14 mouse cellular contexts compared by ENCODE assay signal in the genomic region with DNA sequence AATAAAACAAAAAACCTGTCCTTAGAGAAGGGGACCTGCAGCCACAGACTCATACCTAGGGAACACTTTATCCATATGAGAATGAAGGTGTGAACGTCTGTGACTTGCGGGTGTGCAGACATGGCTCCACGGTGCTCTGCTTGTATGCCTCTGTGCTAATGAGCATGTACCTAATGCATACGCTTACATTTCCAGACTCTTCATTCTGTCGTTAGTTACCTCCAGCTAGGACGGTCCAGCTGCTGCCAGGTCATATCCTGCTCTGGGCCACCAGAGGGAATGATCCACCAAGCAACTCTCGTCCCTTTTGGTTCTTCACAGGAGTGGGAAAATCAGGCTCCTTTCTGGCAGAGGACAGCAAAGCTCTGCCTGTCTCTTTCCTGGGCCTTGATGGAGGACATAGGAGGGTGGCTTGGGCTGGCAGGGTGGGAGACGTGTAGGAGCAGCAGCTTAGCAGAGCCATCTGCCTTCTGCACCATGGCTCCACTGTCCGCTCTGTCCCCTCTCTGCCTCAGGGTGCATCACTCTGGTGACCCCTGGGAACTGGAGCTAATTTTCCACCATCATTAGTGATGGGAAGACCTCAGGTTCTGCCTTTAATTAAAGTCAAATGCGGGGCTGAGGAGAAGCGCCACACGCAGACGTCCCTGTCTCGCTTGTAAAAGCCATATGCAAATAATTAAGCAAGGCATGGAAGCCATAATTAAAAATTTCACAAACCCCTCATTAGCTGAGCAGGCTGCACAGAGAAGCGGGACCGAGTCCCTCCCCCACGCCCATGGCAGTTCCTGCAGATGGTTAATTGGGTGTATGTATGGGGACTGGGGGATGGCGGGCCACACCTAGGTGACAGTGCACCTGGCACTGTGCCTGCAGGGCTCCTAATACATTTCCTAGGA. TPM values are rescaled to one million over a fixed set of nuclear protein-coding genes. Genes with fewer than 3 reads are reported as not detected.
DNase-seq lines count a peak whose midpoint lies in the region; ATAC-seq lines count a peak whose summit lies in the region.
"Had no signal": no experiment of that assay in that cellular context is flagged by ENCODE, and none has a peak within 500 bp of the region (broad histone marks: within the 10 kb centered on the region; RNA-seq: fewer than 3 reads in every experiment).

No protein-coding gene starts in this region.

- no peaks in the 10 kb centered on the region for H3K9me3 ChIP-seq in embryonic facial prominence, embryonic 15.5 days (replicated peaks)
- no peaks in the 10 kb centered on the region for H3K9me3 ChIP-seq in limb, embryonic 13.5 days
- no peaks in the 10 kb centered on the region for H3K9me3 ChIP-seq in neural tube, embryonic 14.5 days (ENCODE audit: control insufficient read depth, low read length)

- intact Hi-C loops in heart, postnatal 36 days (cut with DNase I), result no loop called here

- peaks cover 14% of the 10 kb centered on the region for H3K4me1 ChIP-seq in embryonic facial prominence, embryonic 15.5 days
- peaks cover 18% of the 10 kb centered on the region for H3K4me1 ChIP-seq in limb, embryonic 13.5 days
- H3K4me1 ChIP-seq in neural tube, embryonic 14.5 days (ENCODE audit: control insufficient read depth, insufficient read depth, low read length), result peaks cover 15% of the 10 kb centered on the region; the same call in 1 of the 2 replicates

- peak; percentile 50; the same call in 1 of the 2 replicates for ATAC-seq in embryonic facial prominence, embryonic 15.5 days (ENCODE audit: insufficient number of reproducible peaks, low FRiP score, low TSS enrichment, low read depth)
- peak; percentile 67 for ATAC-seq in limb, embryonic 13.5 days (ENCODE audit: low FRiP score, low read depth)
- ATAC-seq in neural tube, embryonic 14.5 days (ENCODE audit: low read depth), result peak; percentile 72

- 31% methylated on average over 18 of the region's 18 CpGs for WGBS in embryonic facial prominence, embryonic 15.5 days
- 14% methylated on average over 18 of the region's 18 CpGs for WGBS in limb, embryonic 13.5 days
- WGBS in neural tube, embryonic 14.5 days, result 37% methylated on average over 18 of the region's 18 CpGs

- no peak overlapping the region for H3K4me3 ChIP-seq in embryonic facial prominence, embryonic 15.5 days (replicated peaks)
- H3K4me3 ChIP-seq in limb, embryonic 13.5 days, result no peak overlapping the region
- no peak overlapping the region for H3K4me3 ChIP-seq in neural tube, embryonic 14.5 days (ENCODE audit: low read depth, low read length)

- DNase-seq in forelimb bud, embryonic 11.5 days (ENCODE audit: low read depth, low spot score), result peak; percentile 53
- no peak for DNase-seq in cerebellum, adult 11 months
- DNase-seq in right cerebral cortex, adult 18-20 months, result no peak
- DNase-seq in heart, postnatal 36 days, result no peak
- DNase-seq: adrenal gland, postnatal 25 days; cerebellum, adult 11-12 months; lung, adult 18-20 months; spleen, adult 18-20 months had no signal

- no peaks in the 10 kb centered on the region for H3K36me3 ChIP-seq in embryonic facial prominence, embryonic 15.5 days
- H3K36me3 ChIP-seq in limb, embryonic 13.5 days, result no peaks in the 10 kb centered on the region
- H3K36me3 ChIP-seq in neural tube, embryonic 14.5 days (ENCODE audit: control insufficient read depth, insufficient read depth, low read length), result no peaks in the 10 kb centered on the region

- no peak overlapping the region for H3K9ac ChIP-seq in embryonic facial prominence, embryonic 15.5 days
- H3K9ac ChIP-seq in limb, embryonic 13.5 days, result no peak overlapping the region
- 0 out of 2 replicates have a peak overlapping the region, but pooled peaks have one; percentile 7 for H3K9ac ChIP-seq in neural tube, embryonic 14.5 days (replicated peaks; ENCODE audit: low read depth, low read length)

- H3K4me2 ChIP-seq in embryonic facial prominence, embryonic 15.5 days (replicated peaks), result 0 out of 2 replicates have a peak overlapping the region, but pooled peaks have one; percentile 10
- H3K4me2 ChIP-seq in limb, embryonic 13.5 days (replicated peaks), result no peak overlapping the region
- peak overlapping the region; percentile 18; the same call in 1 of the 2 replicates for H3K4me2 ChIP-seq in neural tube, embryonic 14.5 days (ENCODE audit: low read depth, low read length)

- H3K27me3 ChIP-seq in embryonic facial prominence, embryonic 15.5 days, result 0 out of 2 replicates have a peak, but pooled peaks cover 3% of the 10 kb centered on the region
- no peaks in the 10 kb centered on the region for H3K27me3 ChIP-seq in limb, embryonic 13.5 days
- H3K27me3 ChIP-seq in neural tube, embryonic 14.5 days (ENCODE audit: control insufficient read depth, insufficient read depth, low read length), result no peaks in the 10 kb centered on the region
- H3K27me3 ChIP-seq: CH12.LX had no signal

- H3K27ac ChIP-seq in embryonic facial prominence, embryonic 15.5 days (replicated peaks), result no peak overlapping the region
- H3K27ac ChIP-seq in limb, embryonic 13.5 days, result no peak overlapping the region
- peak overlapping the region; percentile 78 for H3K27ac ChIP-seq in neural tube, embryonic 14.5 days (ENCODE audit: low read depth, low read length)

RNA-seq across cellular contexts. Expression of gene Chst8, which starts 48.0 kb away (rescaled TPM):
- 2.7 and 4.2 TPM in 2 replicates for polyA plus RNA-seq in embryonic facial prominence, embryonic 15.5 days (2015; fragmentation: Nextera tagmentation; extraction: Ambion mirVana)
- polyA plus RNA-seq in limb, embryonic 13.5 days (2015; fragmentation: Nextera tagmentation; extraction: Ambion mirVana), result 2.2 TPM in 2 replicates
- 9.7 and 16.9 TPM in 2 replicates for polyA plus RNA-seq in neural tube, embryonic 14.5 days (2014; fragmentation: Nextera tagmentation; extraction: Ambion mirVana)
- under 1 TPM in 1 of 2 experiments, not detected in 1; 0.24 TPM for total RNA-seq in heart, postnatal 36 days (2021)
- total RNA-seq: megakaryocyte progenitor cell, adult 5-6 weeks; neutrophil, adult 5-6 weeks had no signal
